Mouse (Mus musculus): ENCODE results near the gene Inha. TPM values are rescaled to one million over a fixed set of nuclear protein-coding genes. Genes with fewer than 3 reads are reported as not detected.

Gene Inha
- total RNA-seq, 1 experiment from 2014 or later = not detected

DNA sequence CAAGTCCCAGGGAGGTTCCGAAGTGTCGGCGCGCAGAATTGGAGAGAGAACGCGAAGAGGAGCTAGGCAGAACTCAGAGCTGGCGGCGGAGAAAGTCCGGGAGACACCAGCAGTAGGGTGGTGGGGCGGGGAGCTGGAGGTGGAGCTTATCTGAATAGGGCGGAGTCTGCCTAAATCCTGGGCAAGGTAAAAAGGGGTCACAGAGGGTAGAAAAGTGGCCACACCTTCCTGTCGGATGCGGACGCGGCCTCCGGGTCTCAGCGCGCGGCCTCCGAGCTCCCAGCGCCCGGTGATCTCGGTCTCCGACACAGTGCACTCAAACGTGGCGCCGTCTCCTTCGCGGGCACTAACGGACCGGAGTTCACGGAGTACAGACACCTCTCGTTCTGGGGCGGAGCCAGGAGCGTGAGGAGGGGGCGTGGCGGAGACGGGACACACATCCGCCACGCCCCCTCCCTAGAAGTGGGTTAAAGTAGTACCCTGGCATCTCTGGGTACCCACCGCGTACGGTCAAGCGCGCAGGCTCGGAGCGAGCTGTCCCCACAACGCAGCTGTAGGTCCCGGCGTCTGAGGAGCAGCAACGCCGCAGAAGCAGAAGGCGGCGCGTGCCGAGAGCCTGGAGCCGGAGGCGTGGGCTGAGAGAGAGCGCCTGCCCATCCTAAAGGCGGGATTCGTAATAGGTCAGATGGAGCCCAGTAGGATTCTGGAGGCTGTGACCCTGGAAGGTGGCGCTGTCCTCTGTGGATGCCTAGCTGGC, 19.3 kb upstream of the Inha start:
- peak; percentile 57 for ATAC-seq (replicated peaks; ENCODE audit: low read depth, poor library complexity, severe bottlenecking)

DNA sequence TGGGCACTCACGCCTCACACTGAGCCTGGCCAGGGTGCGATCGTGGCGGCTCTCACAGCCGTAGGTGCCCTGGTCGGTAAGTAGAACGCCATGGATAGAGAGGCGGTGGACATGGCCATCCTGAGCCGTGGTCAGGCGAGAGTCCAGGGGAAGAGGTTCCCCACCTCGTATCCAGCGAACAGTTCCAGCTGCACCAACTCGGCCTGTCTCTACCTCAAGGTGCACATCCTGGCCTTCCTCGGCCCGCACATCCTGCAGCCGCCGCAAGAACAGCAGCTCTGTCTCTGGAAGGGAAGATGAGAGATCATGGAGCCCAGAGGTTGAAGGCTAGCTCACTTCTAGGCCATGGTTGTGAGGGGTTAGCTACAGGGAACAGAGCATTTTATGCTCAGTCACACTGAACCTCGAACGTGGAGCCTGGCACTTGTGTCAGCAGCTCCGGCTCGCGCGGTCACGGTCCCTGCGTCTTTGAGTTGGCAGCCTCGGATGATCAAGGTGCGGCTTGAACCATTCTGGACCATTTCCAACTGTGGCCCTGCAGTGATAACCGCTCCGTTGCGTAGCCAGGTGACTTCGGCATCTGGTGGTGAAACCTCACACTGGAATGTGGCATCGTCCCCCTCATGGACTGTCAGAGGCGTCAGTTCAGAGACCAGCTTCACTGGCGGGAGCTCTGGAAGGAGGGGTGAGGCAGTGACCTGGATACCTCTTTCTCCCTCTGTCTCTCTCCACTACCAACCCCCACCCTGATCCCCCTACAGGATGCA, 15.9 kb upstream of the Inha start:
- no peak for ATAC-seq (replicated peaks; ENCODE audit: low read depth, poor library complexity, severe bottlenecking)

DNA sequence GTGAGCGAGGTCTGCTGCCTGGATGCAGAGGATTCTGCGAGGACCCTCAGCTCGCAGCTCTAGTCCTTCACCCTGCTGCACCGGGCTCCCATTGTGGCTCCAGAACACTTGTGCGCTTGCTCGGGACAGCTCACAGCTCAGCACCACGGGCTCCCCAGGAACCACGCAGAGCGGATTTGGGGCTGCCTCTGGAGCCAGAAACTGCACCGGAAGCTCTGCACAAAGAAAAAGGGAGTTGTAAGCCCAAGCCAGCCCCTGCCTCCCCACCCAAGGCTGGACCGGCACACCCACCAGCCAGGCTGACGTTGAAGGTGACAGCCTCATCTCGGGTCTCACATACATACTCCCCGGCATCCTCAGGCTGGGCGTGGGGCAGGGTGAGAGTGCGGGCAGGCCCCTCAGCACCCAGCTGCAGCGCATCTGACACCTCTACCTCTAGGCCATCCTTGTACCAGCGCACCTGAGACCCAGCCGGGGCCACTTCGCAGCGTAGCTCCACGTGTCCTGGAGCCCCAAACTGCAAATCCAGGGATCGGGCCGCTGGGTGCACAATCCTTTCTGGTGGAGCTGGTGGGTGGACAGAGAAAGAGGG, 14.2 kb upstream of the Inha start:
- no peak for ATAC-seq (replicated peaks; ENCODE audit: low read depth, poor library complexity, severe bottlenecking)

DNA sequence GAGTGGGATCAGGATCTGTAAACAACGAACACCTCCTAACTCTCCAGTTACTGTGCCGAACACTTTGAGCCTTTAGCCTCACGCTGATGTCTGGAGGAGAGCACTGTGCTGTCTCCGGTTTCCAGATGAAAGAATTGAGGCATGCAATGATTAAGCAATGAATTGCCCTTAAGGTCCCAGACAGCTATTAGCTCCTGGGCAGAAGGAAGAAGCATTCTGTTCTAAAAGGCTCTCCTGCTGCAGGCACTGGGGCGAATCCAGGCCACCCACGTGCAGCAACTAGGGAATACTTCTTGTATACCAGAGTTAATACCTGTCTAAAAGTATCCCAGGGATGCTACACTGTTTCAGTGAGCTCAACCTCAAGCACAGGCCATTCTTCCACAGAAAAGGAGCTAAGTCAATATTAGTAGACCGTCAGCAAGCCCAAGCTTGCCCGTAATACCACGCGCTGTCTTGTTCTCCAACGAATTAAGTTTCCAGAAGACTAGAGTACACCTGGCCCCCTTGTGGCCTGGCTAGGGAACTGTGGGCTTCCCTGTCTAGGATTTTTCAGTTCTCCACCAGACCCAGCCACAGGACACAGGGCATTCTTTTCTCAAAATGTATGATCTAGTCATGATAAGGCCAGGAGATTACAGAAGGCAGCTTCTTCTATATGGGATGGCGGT, 11.9 kb upstream of the Inha start:
- peak; percentile 84 for ATAC-seq (replicated peaks; ENCODE audit: low read depth, poor library complexity, severe bottlenecking)

DNA sequence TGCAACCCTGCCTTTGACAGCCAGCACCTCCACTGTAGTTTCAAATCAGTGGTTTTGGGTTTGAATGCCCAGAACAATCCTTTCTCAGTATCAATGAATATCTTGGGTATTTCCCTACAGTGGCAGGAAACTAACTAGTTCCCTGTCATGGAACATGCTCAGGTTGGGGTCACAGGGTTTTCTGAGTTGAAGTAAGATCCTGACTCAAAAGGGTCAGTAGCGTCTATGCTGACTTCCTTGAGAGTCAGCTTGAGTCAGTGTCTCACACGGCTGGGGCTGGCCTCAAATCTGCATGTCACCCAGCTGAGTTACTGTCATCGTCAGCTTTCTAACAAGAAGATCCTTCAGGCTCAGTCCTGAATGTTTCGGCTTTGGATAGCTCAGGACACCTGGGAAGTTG, 8.0 kb upstream of the Inha start:
- ATAC-seq (replicated peaks; ENCODE audit: low read depth, poor library complexity, severe bottlenecking) = no peak

DNA sequence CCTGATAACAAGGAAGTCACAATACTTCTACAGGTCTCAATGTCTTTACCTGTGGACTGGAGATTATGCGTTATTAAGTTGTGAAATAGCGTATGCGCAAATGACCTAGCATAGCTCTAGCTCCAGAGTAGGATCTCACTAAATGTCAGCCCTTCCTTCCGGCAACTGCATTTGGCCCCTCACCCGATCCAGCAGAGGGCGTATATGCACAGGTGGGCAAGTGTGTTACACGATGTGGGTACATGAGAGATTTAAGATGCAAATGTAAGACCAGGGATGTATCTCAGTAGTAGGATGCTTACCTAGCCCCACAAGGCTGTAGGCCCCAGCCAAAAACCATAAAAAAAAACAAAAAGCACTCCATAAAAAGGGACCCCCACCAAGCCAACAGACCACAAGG, 7.4 kb upstream of the Inha start:
- ATAC-seq (replicated peaks; ENCODE audit: low read depth, poor library complexity, severe bottlenecking) = no peak

DNA sequence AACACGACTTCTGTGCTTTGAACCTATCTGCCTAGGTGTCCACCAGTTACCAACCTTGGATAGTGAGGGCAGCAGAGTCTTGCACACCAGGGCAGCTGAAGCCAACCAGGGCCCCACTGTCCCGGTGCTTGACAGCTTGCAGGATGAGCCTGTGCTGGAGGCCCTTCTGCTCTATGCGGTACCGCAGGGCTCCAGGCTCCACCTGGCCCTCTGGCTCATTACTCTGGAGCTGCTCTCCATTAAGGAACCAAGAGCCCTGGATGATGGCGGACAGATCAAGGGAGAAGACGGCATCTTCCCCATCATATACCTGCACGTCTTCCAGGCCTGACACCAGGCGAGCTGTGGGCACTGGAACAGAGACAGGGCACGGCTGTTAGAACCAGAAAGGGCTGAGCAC, 5.0 kb upstream of the Inha start:
- no peak for ATAC-seq (replicated peaks; ENCODE audit: low read depth, poor library complexity, severe bottlenecking)

DNA sequence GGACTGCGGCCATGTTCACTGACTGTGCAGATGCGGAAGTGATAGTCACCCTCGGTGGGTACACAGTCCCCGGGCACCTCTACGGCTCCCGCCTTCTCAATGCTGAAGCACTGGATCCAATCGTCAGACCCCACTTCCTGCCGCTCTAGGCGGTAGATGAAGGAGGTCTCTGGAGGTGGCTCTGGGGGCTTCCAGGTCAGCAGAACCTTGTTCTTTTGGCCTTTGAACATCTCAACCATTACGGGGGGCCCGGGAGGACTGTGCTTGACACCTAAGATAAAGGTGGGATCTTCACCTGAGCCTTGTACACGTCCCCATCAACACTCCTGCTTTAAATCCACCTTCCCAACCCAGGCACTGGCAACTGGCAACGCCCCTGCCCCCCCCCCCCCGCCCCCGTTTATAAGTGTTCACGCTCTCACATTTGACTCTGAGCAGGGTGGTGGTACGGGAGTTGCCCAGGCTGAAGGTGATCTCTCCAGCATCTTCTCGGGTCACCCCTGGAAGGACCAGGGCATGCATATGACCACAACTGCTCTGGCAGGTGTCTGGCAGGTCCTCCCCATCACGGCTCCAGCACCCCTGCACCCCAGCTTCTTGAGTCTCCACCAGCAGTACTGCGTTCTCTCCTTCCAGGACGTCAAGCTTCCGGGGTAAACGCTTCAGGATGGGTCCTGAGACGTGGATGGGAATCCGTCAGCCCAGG, 3.8 kb upstream of the Inha start:
- ATAC-seq (replicated peaks; ENCODE audit: low read depth, poor library complexity, severe bottlenecking) = no peak

DNA sequence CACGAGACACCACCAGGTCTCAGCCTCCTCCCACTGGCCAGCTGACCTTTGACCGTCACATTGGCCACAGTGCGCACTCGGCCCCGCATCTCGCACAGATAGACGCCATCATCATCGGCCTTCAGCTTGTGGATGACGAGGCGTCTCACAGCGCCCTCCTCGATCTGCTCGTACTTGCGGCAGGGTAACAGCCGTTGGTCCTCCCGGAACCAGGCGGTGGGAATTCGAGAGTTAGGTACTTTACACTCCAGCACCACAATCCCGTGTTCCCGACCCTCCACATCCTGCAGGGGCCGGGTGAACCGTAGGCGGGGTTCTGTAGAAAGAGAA, 3.3 kb upstream of the Inha start:
- ATAC-seq (replicated peaks; ENCODE audit: low read depth, poor library complexity, severe bottlenecking) = no peak

DNA sequence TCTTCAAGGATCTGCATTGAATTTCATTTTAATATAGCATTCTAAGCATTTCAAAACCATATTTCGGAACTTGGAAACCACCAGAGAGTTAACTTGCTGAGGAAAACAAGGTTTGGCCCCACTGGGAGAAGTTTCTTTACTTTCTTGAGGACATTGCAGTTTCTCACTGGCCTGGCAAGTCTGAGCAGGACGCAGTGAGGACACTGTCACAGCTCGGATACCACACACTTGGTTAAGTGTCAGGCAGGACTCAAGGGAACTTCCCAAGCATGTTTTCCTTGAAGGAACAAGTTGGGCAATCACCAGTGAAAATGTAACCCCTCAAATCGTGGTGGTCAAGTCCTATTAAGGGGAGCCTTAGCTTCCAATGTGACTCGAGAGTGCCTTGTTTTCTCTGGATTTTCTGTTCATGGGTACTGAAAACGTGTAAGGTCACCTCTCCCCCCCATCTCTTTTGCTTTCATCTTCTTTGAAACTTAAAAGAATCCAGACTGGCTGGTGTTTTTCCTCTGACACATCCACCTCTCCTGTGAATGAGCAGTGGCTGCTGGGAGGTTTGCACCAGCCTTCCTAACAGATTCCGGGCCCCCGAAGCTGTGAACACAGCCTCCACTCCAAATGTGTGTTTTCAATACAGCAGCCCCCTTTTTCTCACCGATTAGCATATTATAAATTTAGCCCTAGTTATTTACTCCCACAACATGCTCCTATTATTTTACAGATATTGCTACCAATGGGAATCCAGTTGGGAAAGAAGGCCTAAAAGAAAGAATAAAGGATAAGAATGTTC, 2.4 kb upstream of the Inha start:
- no peak for ATAC-seq (replicated peaks; ENCODE audit: low read depth, poor library complexity, severe bottlenecking)

DNA sequence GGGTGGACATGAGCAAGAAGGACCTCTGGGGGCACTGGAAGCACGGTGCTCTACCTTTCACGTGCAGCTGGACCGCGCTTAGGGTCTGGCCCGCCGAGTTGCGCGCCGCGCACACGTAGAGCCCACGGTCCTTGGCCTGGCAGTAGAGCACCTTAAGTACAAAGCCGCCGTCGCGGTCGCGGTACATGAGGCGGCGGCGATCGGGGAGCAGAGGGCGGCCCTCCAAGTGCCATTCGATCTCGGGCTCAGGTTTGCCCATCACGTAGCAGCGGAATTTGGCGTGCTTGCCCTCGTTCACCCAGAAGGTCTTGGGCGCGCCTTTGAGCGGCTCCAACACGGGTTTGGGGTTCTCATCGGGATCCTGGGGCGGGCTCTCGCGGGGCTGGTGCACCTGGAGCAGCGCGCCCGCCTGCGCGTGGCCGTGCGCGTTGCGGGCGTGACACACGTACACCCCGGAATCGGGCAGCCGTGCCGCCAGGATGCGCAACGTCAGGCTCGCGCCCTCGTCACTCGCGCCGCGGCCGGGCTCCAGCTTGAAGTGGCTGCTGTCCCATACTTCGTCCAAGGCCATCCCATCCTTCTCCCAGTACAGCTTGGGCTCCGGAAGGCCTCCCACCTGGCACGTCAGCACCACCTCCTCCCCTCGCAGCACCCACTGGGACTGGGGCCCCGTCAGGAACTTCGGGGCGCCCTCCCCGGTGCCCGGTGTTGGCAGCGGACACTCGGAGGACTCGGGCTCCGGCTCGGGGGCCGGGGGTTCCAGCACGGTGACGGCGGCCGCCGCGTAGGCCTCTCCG, 1.5 kb upstream of the Inha start:
- ATAC-seq (replicated peaks; ENCODE audit: low read depth, poor library complexity, severe bottlenecking) = peak; percentile 30; the same call in 1 of the 2 replicates

DNA sequence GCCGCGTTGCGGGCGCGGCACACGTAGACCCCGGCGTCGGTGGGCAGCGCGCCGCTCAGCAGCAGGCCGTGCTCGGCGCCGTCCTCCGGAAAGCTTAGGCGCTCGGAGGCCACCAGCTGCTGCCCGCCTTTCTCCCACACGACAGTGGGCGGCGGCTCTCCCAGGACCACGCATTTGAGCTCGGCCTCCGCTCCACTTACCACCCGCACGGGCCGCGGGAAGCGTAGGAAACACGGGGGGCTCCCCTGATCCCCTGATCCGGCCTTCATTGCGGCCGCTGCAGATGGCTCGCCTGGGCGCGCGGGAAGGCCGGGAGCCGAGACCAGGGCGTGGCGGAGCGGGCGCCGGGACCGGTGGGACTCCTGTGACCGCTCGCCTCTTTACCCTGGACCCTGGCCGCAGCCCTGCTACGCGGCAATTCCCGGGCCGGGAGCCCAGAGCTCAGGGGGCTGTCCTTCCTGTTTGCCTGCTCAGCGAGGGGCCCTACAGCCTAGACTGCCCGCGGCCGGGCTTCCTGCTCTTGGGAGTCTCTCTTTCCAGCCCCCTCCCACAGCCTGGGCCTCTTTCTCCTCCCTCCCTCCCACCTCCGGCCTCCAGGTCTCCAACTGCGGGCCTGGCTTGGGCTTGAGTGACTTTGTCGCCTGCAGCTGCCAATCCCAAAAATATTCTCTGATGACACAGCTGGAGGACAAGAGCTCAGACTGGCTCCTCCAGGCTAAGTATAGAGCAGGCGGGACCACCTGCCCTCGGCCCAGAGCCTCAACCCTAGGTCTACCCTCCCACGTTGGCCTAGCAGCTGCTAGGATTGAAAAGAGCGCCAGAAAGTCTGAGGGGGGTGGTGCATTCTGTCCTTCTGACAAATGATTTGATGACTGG, 683 bp upstream of the Inha start, which contains the start of gene Obsl1:
TSS of gene Obsl1 (minus strand) at position 497 of the 876 bp plus-strand sequence.
- ATAC-seq (replicated peaks; ENCODE audit: low read depth, poor library complexity, severe bottlenecking) = peak; percentile 42

DNA sequence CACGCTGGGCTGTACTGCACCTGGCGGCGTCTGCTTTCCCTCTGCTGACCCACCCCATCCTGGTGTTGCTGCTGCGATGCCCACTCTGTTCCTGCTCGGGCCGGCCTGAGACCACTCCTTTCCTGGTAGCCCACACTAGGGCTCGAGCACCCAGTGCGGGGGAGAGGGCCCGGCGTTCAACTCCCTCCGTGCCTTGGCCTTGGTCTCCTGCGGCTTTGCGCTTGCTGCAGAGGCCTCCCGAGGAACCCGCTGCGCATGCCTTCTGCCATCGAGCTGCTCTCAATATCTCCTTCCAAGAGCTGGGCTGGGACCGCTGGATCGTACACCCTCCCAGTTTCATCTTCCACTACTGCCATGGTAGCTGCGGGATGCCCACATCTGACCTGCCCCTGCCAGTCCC, 2.7 kb downstream of the Inha start:
- no peak for ATAC-seq (replicated peaks; ENCODE audit: low read depth, poor library complexity, severe bottlenecking)

DNA sequence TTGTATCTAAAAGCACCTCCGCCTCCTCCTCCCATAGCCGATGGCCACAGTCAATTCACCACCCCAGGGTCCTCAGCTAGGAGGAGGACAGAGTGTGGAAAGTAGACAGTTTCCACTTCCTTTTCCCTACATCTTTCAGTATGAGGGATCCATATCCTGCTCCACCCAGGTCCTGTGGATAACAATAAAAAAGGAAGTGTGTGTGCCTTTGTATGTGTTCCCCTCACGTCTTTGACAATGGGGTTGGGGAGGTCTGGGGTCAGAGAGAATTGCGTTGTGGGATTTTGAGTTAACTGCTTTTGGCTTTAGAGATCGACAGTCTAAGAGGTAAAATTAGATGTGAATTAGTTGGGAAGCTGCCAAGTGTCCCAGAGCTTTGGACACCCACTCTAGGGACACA, 3.3 kb downstream of the Inha start:
- ATAC-seq (replicated peaks; ENCODE audit: low read depth, poor library complexity, severe bottlenecking) = no peak

DNA sequence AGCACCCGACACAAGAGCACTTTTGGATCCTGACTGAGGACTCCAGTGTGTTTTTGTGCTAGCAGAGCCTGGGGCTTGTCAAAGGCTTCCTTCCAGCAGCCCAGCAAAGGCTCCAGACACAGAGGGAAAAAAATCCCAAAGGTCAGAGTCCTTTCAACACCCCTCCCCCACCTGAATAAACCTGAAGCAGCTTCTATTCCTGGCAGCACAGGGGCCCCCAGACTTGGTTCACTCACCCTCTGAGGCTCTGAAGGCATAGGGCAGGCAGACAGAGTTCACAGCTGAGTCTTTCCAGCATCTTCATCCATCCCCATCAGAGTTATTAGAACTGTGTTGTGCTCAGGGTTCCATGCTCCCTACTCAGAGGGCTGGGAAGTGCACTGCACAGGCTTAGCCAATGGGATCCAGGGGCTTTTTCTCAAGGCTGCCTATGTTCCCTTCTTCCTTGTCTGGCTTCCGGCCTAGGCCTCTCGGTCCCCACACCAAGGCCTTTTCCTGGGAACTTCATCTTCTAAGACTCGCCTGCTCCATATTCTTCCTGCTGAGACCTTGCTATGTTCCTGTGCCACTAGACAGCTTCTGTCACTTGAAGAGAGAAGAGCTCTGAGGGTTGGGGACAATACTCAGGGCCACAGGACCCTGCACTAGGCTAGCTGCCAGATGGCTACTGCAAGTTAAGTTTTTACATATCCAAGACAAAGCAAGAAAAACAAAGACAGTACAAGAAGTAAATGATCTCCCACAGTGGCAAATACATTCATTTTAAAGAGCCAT, 4.7 kb downstream of the Inha start:
- ATAC-seq (replicated peaks; ENCODE audit: low read depth, poor library complexity, severe bottlenecking) = no peak

DNA sequence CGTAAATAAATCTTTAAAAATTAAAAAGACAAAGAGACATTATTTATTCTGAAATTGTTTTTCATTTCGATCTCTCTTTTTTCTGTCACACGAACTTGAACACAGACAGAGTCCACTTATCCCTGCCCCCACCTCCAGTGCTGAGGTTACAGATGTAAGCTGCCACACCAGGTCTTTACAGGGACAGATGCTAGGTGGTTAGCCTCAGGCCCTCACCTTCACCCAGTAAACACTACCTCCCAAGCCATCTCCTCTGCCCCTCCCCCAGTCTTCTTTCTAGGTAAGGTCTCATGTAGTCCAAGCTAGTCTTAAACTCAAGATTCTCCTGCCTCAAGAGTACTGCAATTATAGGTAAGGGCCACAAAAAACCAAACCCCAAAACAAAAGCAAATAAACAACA, 5.7 kb downstream of the Inha start:
- no peak for ATAC-seq (replicated peaks; ENCODE audit: low read depth, poor library complexity, severe bottlenecking)
